Mouse (Mus musculus) Patski (cell line): ENCODE data around the gene Dscaml1. TPM values are rescaled to one million over a fixed set of nuclear protein-coding genes. Genes with fewer than 3 reads are reported as not detected.

Experiments used
- ATAC-seq: fragments of 100-300 bp; one replicate; pipeline ENCODE4 v1.8.0; 2021
- CTCF ChIA-PET: fragments of 350-600 bp; sonication (Branson Sonifier 250); formaldehyde crosslinking; loops from one replicate; lab custom pipeline; 2022; ENCODE audit warnings: inconsistent platforms; lab: Charles Lee
- POLR2A ChIA-PET: fragments of 350-600 bp; sonication (Branson Sonifier 250); formaldehyde crosslinking; loops from one replicate; lab custom pipeline; 2022; ENCODE audit warnings: antibody characterized with exemption, inconsistent platforms; lab: Charles Lee
- DNase-seq: peaks from one replicate; pipeline ENCODE4 v3.0.0-alpha.2; 2011; ENCODE audit warnings: low read depth, low spot score
- H3K27me3 ChIP-seq: fragments of 371-371 bp; one replicate; pipeline ENCODE4 v1.5.1; 2021
- CTCF ChIP-seq: fragments of 100-300 bp; IDR thresholded peaks from one replicate; pipeline ENCODE4 v1.5.1; 2021
- in situ Hi-C: fragments of 300-500 bp; cut with MboI; formaldehyde crosslinking; loops from 3 replicates; pipeline ENCODE4 v1.11.1; 2018; ENCODE audit warnings: low pct_unique_long_range_greater_than_20kb, mixed read lengths
- polyA plus RNA-seq: library from polyadenylated mRNA; unstranded; gene quantifications from one replicate; pipeline ENCODE4 v1.2.3, GENCODE M21; 2021

Dscaml1 gene
- polyA plus RNA-seq, 1 experiment from 2014 or later = 0.01 TPM

- H3K27me3 ChIP-seq = peaks cover 11% of the 10 kb centered on the region
- in situ Hi-C loops = no loop called here
- DNase-seq (no peak), ATAC-seq (no peak)
- no peak for TF ChIP-seq CTCF
- ChIA-PET POLR2A (no interaction called here), CTCF (no interaction called here)
These were observed 60.2 kb downstream of the Dscaml1 start for GRCm38 (mm10) chr9:45486665-45487074.

- peaks cover 11% of the 10 kb centered on the region for H3K27me3 ChIP-seq
- no peak for ATAC-seq
- no peak for TF ChIP-seq CTCF
- POLR2A ChIA-PET = no interaction called here
- CTCF ChIA-PET = no interaction called here
- no peak for DNase-seq
- in situ Hi-C loops = no loop called here
These were observed 60.9 kb downstream of the Dscaml1 start for GRCm38 (mm10) chr9:45487179-45487801.

- TF ChIP-seq CTCF = no peak
- peaks cover 4% of the 10 kb centered on the region for H3K27me3 ChIP-seq
- DNase-seq (no peak), ATAC-seq (no peak)
- in situ Hi-C loops = no loop called here
- CTCF ChIA-PET = no interaction called here
- POLR2A ChIA-PET = no interaction called here
These were observed 64.5 kb downstream of the Dscaml1 start for GRCm38 (mm10) chr9:45490899-45491298.

- CTCF ChIA-PET = no interaction called here
- no peak for ATAC-seq
- POLR2A ChIA-PET = no interaction called here
- no peak for DNase-seq
- no peak for TF ChIP-seq CTCF
- no peaks in the 10 kb centered on the region for H3K27me3 ChIP-seq
- in situ Hi-C loops = no loop called here
These were observed 68.5 kb downstream of the Dscaml1 start for GRCm38 (mm10) chr9:45494889-45495288.

- TF ChIP-seq CTCF = no peak
- H3K27me3 ChIP-seq = peaks cover 4% of the 10 kb centered on the region
- ChIA-PET CTCF (no interaction called here), POLR2A (no interaction called here)
- DNase-seq = no peak
- in situ Hi-C loops = no loop called here
- no peak for ATAC-seq
These were observed 69.9 kb downstream of the Dscaml1 start for GRCm38 (mm10) chr9:45496340-45496739.

- no peak for TF ChIP-seq CTCF
- peaks cover 4% of the 10 kb centered on the region for H3K27me3 ChIP-seq
- DNase-seq = no peak
- in situ Hi-C loops = no loop called here
- no peak for ATAC-seq
- ChIA-PET CTCF (no interaction called here), POLR2A (no interaction called here)
These were observed 70.5 kb downstream of the Dscaml1 start for GRCm38 (mm10) chr9:45496944-45497343.

GRCm38 (mm10) chr9:45499267-45499666 is 72.8 kb downstream of the Dscaml1 start:
- ChIA-PET POLR2A (no interaction called here), CTCF (interaction anchor here (1.5 kb wide), 1 partner anchor 9 kb away, joined by 4 read pairs; no protein-coding TSS in a partner anchor)
- in situ Hi-C loops = no loop called here
- DNase-seq = no peak
- ATAC-seq = no peak
- no peak for TF ChIP-seq CTCF
- peaks cover 4% of the 10 kb centered on the region for H3K27me3 ChIP-seq

GRCm38 (mm10) chr9:45500071-45500595 is 73.7 kb downstream of the Dscaml1 start:
- peaks cover 4% of the 10 kb centered on the region for H3K27me3 ChIP-seq
- POLR2A ChIA-PET = no interaction called here
- in situ Hi-C loops = no loop called here
- no peak for TF ChIP-seq CTCF
- DNase-seq (no peak), ATAC-seq (no peak)
- CTCF ChIA-PET = no interaction called here

- no peak for DNase-seq
- H3K27me3 ChIP-seq = peaks cover 4% of the 10 kb centered on the region
- ATAC-seq = no peak
- ChIA-PET POLR2A (no interaction called here), CTCF (no interaction called here)
- TF ChIP-seq CTCF = no peak
- in situ Hi-C loops = no loop called here
These were observed 75.0 kb downstream of the Dscaml1 start for GRCm38 (mm10) chr9:45501295-45501927.

GRCm38 (mm10) chr9:45501963-45502641 is 75.7 kb downstream of the Dscaml1 start:
- DNase-seq (no peak), ATAC-seq (no peak)
- in situ Hi-C loops = no loop called here
- POLR2A ChIA-PET = interaction anchor here (0.5 to 0.6 kb wide), 2 partner anchors 15 to 225 kb away, joined by 3 to 5 read pairs; no protein-coding TSS in a partner anchor
- H3K27me3 ChIP-seq = peaks cover 4% of the 10 kb centered on the region
- no peak for TF ChIP-seq CTCF
- CTCF ChIA-PET = no interaction called here

- no peak for DNase-seq
- in situ Hi-C loops = no loop called here
- TF ChIP-seq CTCF = no peak
- peaks cover 4% of the 10 kb centered on the region for H3K27me3 ChIP-seq
- ChIA-PET POLR2A (no interaction called here), CTCF (no interaction called here)
- no peak for ATAC-seq
These were observed 78.5 kb downstream of the Dscaml1 start for GRCm38 (mm10) chr9:45504977-45505376.
